Mouse (Mus musculus): ENCODE measurements at regions not wholly inside any gene's neighbourhood (a gene's known extent, or its start where the extent isn't known, plus 50 kb on each side); places are given as distances from the start of the nearest gene placed in this dataset.
A peak's percentile ranks its signal among the peaks of the same experiment; 100 is the strongest.

- Histone ChIP-seq H3K27ac (ENCODE audit: insufficient read depth, low read length) (no peak overlapping the region), H3K4me1 (ENCODE audit: control insufficient read depth, insufficient read depth, low read length) (no peaks in the 10 kb centered on the region), H3K4me3 (ENCODE audit: insufficient read depth, low read length) (no peak overlapping the region)
- TF ChIP-seq CTCF (IDR thresholded peaks at IDR 0.05; ENCODE audit: borderline replicate concordance, insufficient read depth, low read length) (no peak), POLR2A (IDR thresholded peaks at IDR 0.05; ENCODE audit: low read depth, low read length) (no peak)
Measured at GRCm38 (mm10) chr1:164637901-164638462, 158.5 kb upstream of the Dpt start.

GRCm38 (mm10) chr1:164631679-164632078 is 164.8 kb upstream of the Dpt start:
- no peak for TF ChIP-seq POLR2A (IDR thresholded peaks at IDR 0.05; ENCODE audit: low read depth, low read length)
- TF ChIP-seq CTCF (IDR thresholded peaks at IDR 0.05; ENCODE audit: borderline replicate concordance, insufficient read depth, low read length): no peak
- no peak overlapping the region for H3K4me3 ChIP-seq (ENCODE audit: insufficient read depth, low read length)
- H3K4me1 ChIP-seq (ENCODE audit: control insufficient read depth, insufficient read depth, low read length): peaks cover 4% of the 10 kb centered on the region; the same call in 1 of the 2 replicates
- H3K27ac ChIP-seq (ENCODE audit: insufficient read depth, low read length): peak overlapping the region; percentile 65

GRCm38 (mm10) chr1:164628840-164629239 is 167.6 kb upstream of the Dpt start:
- no peak overlapping the region for H3K4me3 ChIP-seq (ENCODE audit: insufficient read depth, low read length)
- peak overlapping the region; percentile 94 for H3K27ac ChIP-seq (ENCODE audit: insufficient read depth, low read length)
- TF ChIP-seq CTCF (IDR thresholded peaks at IDR 0.05; ENCODE audit: borderline replicate concordance, insufficient read depth, low read length) (no peak), POLR2A (IDR thresholded peaks at IDR 0.05; ENCODE audit: low read depth, low read length) (no peak)
- H3K4me1 ChIP-seq (ENCODE audit: control insufficient read depth, insufficient read depth, low read length): peaks cover 4% of the 10 kb centered on the region; the same call in 1 of the 2 replicates

- Histone ChIP-seq H3K27ac (ENCODE audit: insufficient read depth, low read length) (no peak overlapping the region), H3K4me3 (ENCODE audit: insufficient read depth, low read length) (no peak overlapping the region), H3K4me1 (ENCODE audit: control insufficient read depth, insufficient read depth, low read length) (no peaks in the 10 kb centered on the region; the same call in 1 of the 2 replicates)
- TF ChIP-seq CTCF (IDR thresholded peaks at IDR 0.05; ENCODE audit: borderline replicate concordance, insufficient read depth, low read length) (no peak), POLR2A (IDR thresholded peaks at IDR 0.05; ENCODE audit: low read depth, low read length) (no peak)
Measured at GRCm38 (mm10) chr1:164622946-164623345, 164.8 kb upstream of the Atp1b1 start.

GRCm38 (mm10) chr1:164622417-164622816 is 164.3 kb upstream of the Atp1b1 start:
- H3K27ac ChIP-seq (ENCODE audit: insufficient read depth, low read length): no peak overlapping the region
- no peak for TF ChIP-seq CTCF (IDR thresholded peaks at IDR 0.05; ENCODE audit: borderline replicate concordance, insufficient read depth, low read length)
- TF ChIP-seq POLR2A (IDR thresholded peaks at IDR 0.05; ENCODE audit: low read depth, low read length): no peak
- H3K4me3 ChIP-seq (ENCODE audit: insufficient read depth, low read length): no peak overlapping the region
- no peaks in the 10 kb centered on the region; the same call in 1 of the 2 replicates for H3K4me1 ChIP-seq (ENCODE audit: control insufficient read depth, insufficient read depth, low read length)

- no peak for TF ChIP-seq CTCF (IDR thresholded peaks at IDR 0.05; ENCODE audit: borderline replicate concordance, insufficient read depth, low read length)
- no peak overlapping the region for H3K27ac ChIP-seq (ENCODE audit: insufficient read depth, low read length)
- H3K4me1 ChIP-seq (ENCODE audit: control insufficient read depth, insufficient read depth, low read length): no peaks in the 10 kb centered on the region; the same call in 1 of the 2 replicates
- no peak overlapping the region for H3K4me3 ChIP-seq (ENCODE audit: insufficient read depth, low read length)
Measured at GRCm38 (mm10) chr1:164620129-164620528, 162.0 kb upstream of the Atp1b1 start.

GRCm38 (mm10) chr1:164617871-164618270 is 159.7 kb upstream of the Atp1b1 start:
- Histone ChIP-seq H3K27ac (ENCODE audit: insufficient read depth, low read length) (no peak overlapping the region), H3K4me3 (ENCODE audit: insufficient read depth, low read length) (no peak overlapping the region), H3K4me1 (ENCODE audit: control insufficient read depth, insufficient read depth, low read length) (no peaks in the 10 kb centered on the region; the same call in 1 of the 2 replicates)
- TF ChIP-seq POLR2A (IDR thresholded peaks at IDR 0.05; ENCODE audit: low read depth, low read length) (no peak), CTCF (IDR thresholded peaks at IDR 0.05; ENCODE audit: borderline replicate concordance, insufficient read depth, low read length) (no peak)

- Histone ChIP-seq H3K4me3 (ENCODE audit: insufficient read depth, low read length) (no peak overlapping the region), H3K27ac (ENCODE audit: insufficient read depth, low read length) (no peak overlapping the region), H3K4me1 (ENCODE audit: control insufficient read depth, insufficient read depth, low read length) (no peaks in the 10 kb centered on the region)
- TF ChIP-seq CTCF (IDR thresholded peaks at IDR 0.05; ENCODE audit: borderline replicate concordance, insufficient read depth, low read length) (no peak), POLR2A (IDR thresholded peaks at IDR 0.05; ENCODE audit: low read depth, low read length) (no peak)
Measured at GRCm38 (mm10) chr1:164607061-164607460, 148.9 kb upstream of the Atp1b1 start.

GRCm38 (mm10) chr1:164606141-164606754 is 148.1 kb upstream of the Atp1b1 start:
- TF ChIP-seq CTCF (IDR thresholded peaks at IDR 0.05; ENCODE audit: borderline replicate concordance, insufficient read depth, low read length): no peak
- no peak for TF ChIP-seq POLR2A (IDR thresholded peaks at IDR 0.05; ENCODE audit: low read depth, low read length)
- Histone ChIP-seq H3K4me1 (ENCODE audit: control insufficient read depth, insufficient read depth, low read length) (no peaks in the 10 kb centered on the region), H3K4me3 (ENCODE audit: insufficient read depth, low read length) (no peak overlapping the region), H3K27ac (ENCODE audit: insufficient read depth, low read length) (no peak overlapping the region)

GRCm38 (mm10) chr1:164603433-164603832 is 145.3 kb upstream of the Atp1b1 start:
- Histone ChIP-seq H3K4me1 (ENCODE audit: control insufficient read depth, insufficient read depth, low read length) (no peaks in the 10 kb centered on the region), H3K4me3 (ENCODE audit: insufficient read depth, low read length) (no peak overlapping the region), H3K27ac (ENCODE audit: insufficient read depth, low read length) (no peak overlapping the region)
- no peak for TF ChIP-seq POLR2A (IDR thresholded peaks at IDR 0.05; ENCODE audit: low read depth, low read length)
- TF ChIP-seq CTCF (IDR thresholded peaks at IDR 0.05; ENCODE audit: borderline replicate concordance, insufficient read depth, low read length): no peak
